Mouse (Mus musculus) lung, embryonic 14.5 days (tissue): ENCODE measurements around the gene Gm6763. TPM values are rescaled to one million over a fixed set of nuclear protein-coding genes. Genes with fewer than 3 reads are reported as not detected.
"Not testable (repeated sequence)": the region's sequence is repeated elsewhere in the genome, so short reads cannot be mapped to it uniquely, and the experiment has no call there.

Experiments
- ATAC-seq: fragments of 200-750 bp; cut with Nextera tagmentation; 2 replicates; pipeline ENCODE4 v1.8.0; 2017; ENCODE audit warnings: mild to moderate bottlenecking, moderate TSS enrichment, moderate library complexity; ENCODE audit not compliant: insufficient read depth
- DNase-seq: peaks from one replicate; pipeline ENCODE4 v3.0.0-alpha.2; 2015
- H3K27ac ChIP-seq: fragments of 300-500 bp; sonication (generic); 2 replicates; pipeline ENCODE4 v1.5.1; 2014; ENCODE audit warnings: low read depth, mild to moderate bottlenecking, moderate library complexity
- H3K27me3 ChIP-seq: fragments of 300-500 bp; sonication (generic); 2 replicates; pipeline ENCODE4 v1.6.1; 2014; ENCODE audit warnings: low read length, control low read depth; ENCODE audit not compliant: insufficient read depth
- H3K36me3 ChIP-seq: fragments of 300-500 bp; sonication (generic); 2 replicates; pipeline ENCODE4 v1.6.1; 2014; ENCODE audit warnings: control low read depth; ENCODE audit not compliant: insufficient read depth
- H3K4me1 ChIP-seq: fragments of 300-500 bp; sonication (generic); 2 replicates; pipeline ENCODE4 v1.6.1; 2014; ENCODE audit warnings: antibody characterized with exemption, control low read depth; ENCODE audit not compliant: insufficient read depth
- H3K4me2 ChIP-seq: fragments of 300-500 bp; sonication (generic); 2 replicates; pipeline ENCODE4 v1.6.1; 2014; ENCODE audit warnings: mild to moderate bottlenecking
- H3K4me3 ChIP-seq: fragments of 300-500 bp; sonication (generic); 2 replicates; pipeline ENCODE4 v1.5.1; 2014; ENCODE audit warnings: low read depth, low read length
- H3K9ac ChIP-seq: fragments of 300-500 bp; sonication (generic); 2 replicates; pipeline ENCODE4 v1.6.1; 2014
- H3K9me3 ChIP-seq: fragments of 300-500 bp; sonication (generic); 2 replicates; pipeline ENCODE4 v1.6.1; 2016; ENCODE audit warnings: low read depth, low read length, control low read depth
- CTCF ChIP-seq: IDR thresholded peaks from 2 replicates; pipeline ENCODE4 v1.5.1; 2016; ENCODE audit warnings: antibody characterized with exemption, low read depth
- WGBS: fragments of 180-500 bp; shearing (Covaris S2); extraction: QIAGEN DNeasy Blood & Tissue Kit; methylation state at CpG from one replicate; pipeline ENCODE4 v1.1.7; 2014; 5-methylcytosine and 5-hydroxymethylcytosine counted together
- polyA plus RNA-seq: library from polyadenylated mRNA; unstranded; fragments of >200 nt; fragmentation: Nextera tagmentation; extraction: Ambion mirVana; gene quantifications from 2 replicates; pipeline ENCODE4 v1.2.1, GENCODE M21; 2014

The Gm6763 gene
- not detected in 2 replicates for polyA plus RNA-seq

GRCm38 (mm10) chr10:104151197-104151596 is at the start of gene Gm6763:
Gene Gm6763 (plus strand): TSS chr10:104151497.
- H3K36me3 ChIP-seq, H3K9me3 ChIP-seq, H3K4me3 ChIP-seq, H3K27ac ChIP-seq, H3K4me2 ChIP-seq, H3K9ac ChIP-seq, ATAC-seq, H3K4me1 ChIP-seq, DNase-seq, H3K27me3 ChIP-seq: not testable (repeated sequence)
- no CpG with 5 or more reads among the region's 3 CpGs for WGBS

- Histone ChIP-seq H3K9me3 (no peaks in the 10 kb centered on the region), H3K36me3 (no peaks in the 10 kb centered on the region), H3K4me1 (no peaks in the 10 kb centered on the region), H3K4me2 (no peak overlapping the region), H3K4me3 (no peak overlapping the region), H3K27ac (no peak overlapping the region), H3K27me3 (no peaks in the 10 kb centered on the region), H3K9ac (no peak overlapping the region)
- TF ChIP-seq CTCF: no peak
- ATAC-seq (no peak), DNase-seq (peak; percentile 17)
- 50% methylated on average over 3 of the region's 3 CpGs for WGBS
These were observed 41.3 kb upstream of the Gm6763 start for GRCm38 (mm10) chr10:104110044-104110443.

DNA sequence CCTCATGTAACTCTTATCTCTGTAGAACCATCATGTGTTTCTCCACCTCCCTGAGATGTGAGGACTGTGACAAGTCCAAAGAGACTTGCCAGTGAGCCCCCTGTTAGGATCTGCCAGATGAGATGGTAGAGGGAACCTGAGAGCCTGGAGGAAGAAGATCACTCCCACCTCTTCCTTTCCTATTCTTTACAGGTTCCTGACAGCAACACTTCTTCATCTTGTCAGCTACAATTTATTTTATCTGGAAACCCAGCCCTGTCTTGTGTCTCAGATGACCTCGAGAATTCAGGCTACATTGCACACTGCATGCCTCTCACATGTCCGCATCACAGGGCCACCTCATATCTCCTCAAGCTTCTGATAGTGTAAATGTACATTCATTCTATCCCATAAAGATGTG is 33.0 kb upstream of the Gm6763 start:
- ATAC-seq: no peak

GRCm38 (mm10) chr10:104142687-104143086 is 8.6 kb upstream of the Gm6763 start, which contains the start of gene Gm21293:
Gene Gm21293 (plus strand): TSS chr10:104142987.
- not testable (repeated sequence) for H3K4me1 ChIP-seq, ATAC-seq, H3K27me3 ChIP-seq, H3K36me3 ChIP-seq, H3K4me3 ChIP-seq, H3K9ac ChIP-seq, H3K4me2 ChIP-seq, H3K9me3 ChIP-seq, DNase-seq, H3K27ac ChIP-seq
- no CpG with 5 or more reads among the region's 3 CpGs for WGBS

More for the DNA sequence above, 33.0 kb upstream of the Gm6763 start:
- H3K9me3 ChIP-seq: no peaks in the 10 kb centered on the region
- H3K36me3 ChIP-seq: no peaks in the 10 kb centered on the region
- DNase-seq: no peak
- no peak for TF ChIP-seq CTCF
- H3K4me2 ChIP-seq: no peak overlapping the region
- H3K27me3 ChIP-seq: no peaks in the 10 kb centered on the region
- H3K9ac ChIP-seq: no peak overlapping the region
- no peak overlapping the region for H3K27ac ChIP-seq
- 38% methylated on average over 2 of the region's 2 CpGs for WGBS
- no peaks in the 10 kb centered on the region for H3K4me1 ChIP-seq
- H3K4me3 ChIP-seq: no peak overlapping the region

GRCm38 (mm10) chr10:104159706-104160105 is 8.4 kb downstream of the Gm6763 start, which contains the start of gene Gm8764:
Gene Gm8764 (plus strand): TSS chr10:104160006.
- not testable (repeated sequence) for H3K27me3 ChIP-seq, ATAC-seq, H3K4me2 ChIP-seq, H3K36me3 ChIP-seq, H3K4me1 ChIP-seq, H3K9ac ChIP-seq, H3K9me3 ChIP-seq, H3K4me3 ChIP-seq, H3K27ac ChIP-seq, DNase-seq
- no CpG with 5 or more reads among the region's 3 CpGs for WGBS

DNA sequence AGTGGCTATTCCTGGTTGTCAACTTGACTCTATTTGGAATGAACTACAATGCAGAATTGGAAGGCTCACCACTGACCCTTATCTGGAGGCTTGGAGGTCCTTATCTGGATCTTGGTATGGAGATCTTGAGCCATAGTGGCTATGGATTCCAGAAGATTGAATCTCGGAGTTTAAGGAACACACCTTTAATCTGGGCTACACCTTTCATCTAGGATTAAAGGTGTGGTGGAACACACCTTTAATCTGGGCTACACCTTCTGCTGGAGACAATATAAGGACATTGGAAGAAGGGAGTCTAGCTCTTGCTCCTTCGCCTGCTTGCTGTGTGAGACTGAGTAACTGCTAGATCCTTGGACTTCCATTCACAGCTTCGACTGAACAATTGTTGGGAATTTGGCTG is 16.9 kb downstream of the Gm6763 start, which contains the start of gene Gm21304:
Gm21304 (plus strand) TSS at position 301 of the 400 bp plus-strand sequence.
- not testable (repeated sequence) for H3K4me2 ChIP-seq, H3K4me1 ChIP-seq, H3K27me3 ChIP-seq, H3K9ac ChIP-seq, H3K36me3 ChIP-seq, ATAC-seq, H3K4me3 ChIP-seq, H3K9me3 ChIP-seq, H3K27ac ChIP-seq, DNase-seq
- WGBS: no CpG with 5 or more reads among the region's 3 CpGs

GRCm38 (mm10) chr10:104176724-104177123 is 25.4 kb downstream of the Gm6763 start, which contains the start of gene Gm21312:
Gene Gm21312 (plus strand): TSS chr10:104177024.
- H3K36me3 ChIP-seq, H3K9ac ChIP-seq, H3K4me2 ChIP-seq, H3K4me1 ChIP-seq, H3K27ac ChIP-seq, H3K4me3 ChIP-seq, H3K27me3 ChIP-seq, H3K9me3 ChIP-seq, DNase-seq, ATAC-seq: not testable (repeated sequence)
- WGBS: no CpG with 5 or more reads among the region's 3 CpGs

- not testable (repeated sequence) for DNase-seq, H3K9ac ChIP-seq, H3K4me3 ChIP-seq, H3K27ac ChIP-seq, H3K4me2 ChIP-seq, H3K36me3 ChIP-seq, H3K4me1 ChIP-seq, H3K27me3 ChIP-seq, H3K9me3 ChIP-seq, ATAC-seq
- no CpG with 5 or more reads among the region's 3 CpGs for WGBS
These were observed 33.9 kb downstream of the Gm6763 start, which contains the start of gene Gm20765 for GRCm38 (mm10) chr10:104185233-104185632. Gene Gm20765 (plus strand): TSS chr10:104185533.

DNA sequence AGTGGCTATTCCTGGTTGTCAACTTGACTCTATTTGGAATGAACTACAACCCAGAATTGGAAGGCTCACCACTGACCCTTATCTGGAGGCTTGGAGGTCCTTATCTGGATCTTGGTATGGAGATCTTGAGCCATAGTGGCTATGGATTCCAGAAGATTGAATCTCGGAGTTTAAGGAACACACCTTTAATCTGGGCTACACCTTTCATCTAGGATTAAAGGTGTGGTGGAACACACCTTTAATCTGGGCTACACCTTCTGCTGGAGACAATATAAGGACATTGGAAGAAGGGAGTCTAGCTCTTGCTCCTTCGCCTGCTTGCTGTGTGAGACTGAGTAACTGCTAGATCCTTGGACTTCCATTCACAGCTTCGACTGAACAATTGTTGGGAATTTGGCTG is 42.4 kb downstream of the Gm6763 start, which contains the start of gene Gm4340:
Gm4340 (plus strand) TSS at position 301 of the 400 bp plus-strand sequence.
- ATAC-seq, H3K4me2 ChIP-seq, H3K9ac ChIP-seq, H3K27me3 ChIP-seq, H3K27ac ChIP-seq, H3K36me3 ChIP-seq, H3K4me3 ChIP-seq, H3K4me1 ChIP-seq, DNase-seq, H3K9me3 ChIP-seq: not testable (repeated sequence)
- WGBS: no CpG with 5 or more reads among the region's 3 CpGs
